Mouse (Mus musculus) kidney, adult 2 months (tissue): ENCODE data around the gene Vwf.

Experiments
- CTCF ChIP-seq: fragments of 200-500 bp; conservative IDR thresholded peaks from 2 replicates; pipeline ENCODE4 v1.5.1; 2011; ENCODE audit warnings: low read depth, mild to moderate bottlenecking, control low read depth, low read length, moderate library complexity, mixed read lengths; ENCODE audit not compliant: insufficient read depth, insufficient read length
- POLR2A ChIP-seq: fragments of 200-500 bp; IDR thresholded peaks from one replicate; pipeline ENCODE4 v1.6.1; 2011; ENCODE audit warnings: low read depth, low read length, control low read depth

- TF ChIP-seq CTCF: no peak
- no peak for TF ChIP-seq POLR2A
These were observed 28.5 kb downstream of the Vwf start for GRCm38 (mm10) chr6:125575080-125575479.
